In the genomic region with DNA sequence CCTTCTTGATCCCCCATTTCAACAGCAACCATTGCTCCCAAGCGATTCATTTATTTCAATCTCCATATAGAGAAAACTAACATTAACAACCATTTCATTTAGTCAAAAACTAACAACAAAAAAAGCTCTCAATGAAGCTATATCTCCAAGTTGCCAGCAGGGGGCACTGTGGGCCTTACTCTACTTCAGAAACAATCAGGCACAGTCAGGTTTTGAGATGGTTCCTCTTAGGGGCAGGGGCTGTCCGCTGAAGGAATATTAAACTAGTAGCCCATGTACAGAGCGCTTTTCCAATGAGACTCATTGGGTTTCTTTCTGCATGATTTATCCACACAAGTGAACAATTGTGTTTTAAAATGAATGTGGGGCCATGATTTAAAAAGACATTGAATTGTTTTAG, we compare ENCODE assay signal across 8 mouse cellular contexts.
DNase-seq lines count a peak whose midpoint lies in the region; ATAC-seq and TF ChIP-seq lines count a peak whose summit lies in the region.

No protein-coding gene starts in this region.

- no peaks in the 10 kb centered on the region for H3K36me3 ChIP-seq in intestine, embryonic 14.5 days (ENCODE audit: control insufficient read depth, insufficient read depth, low read length)
- H3K36me3 ChIP-seq in intestine, embryonic 15.5 days: no peaks in the 10 kb centered on the region
- H3K36me3 ChIP-seq in ES-E14 (ENCODE audit: control insufficient read depth, insufficient read depth, low read length, poor library complexity, severe bottlenecking): no peaks in the 10 kb centered on the region

- TF ChIP-seq POLR2A in bone marrow macrophage, adult 2 months (IDR thresholded peaks at IDR 0.05; ENCODE audit: borderline replicate concordance, low read depth, low read length): no peak

- H3K4me2 ChIP-seq in intestine, embryonic 14.5 days (ENCODE audit: low read length): no peak overlapping the region
- no peak overlapping the region for H3K4me2 ChIP-seq in intestine, embryonic 15.5 days (replicated peaks)

- peak; percentile 31; the same call in 1 of the 2 replicates for TF ChIP-seq CTCF in bone marrow macrophage, adult 2 months (IDR thresholded peaks at IDR 0.05; ENCODE audit: low read depth, low read length)

- no peak overlapping the region for H3K9ac ChIP-seq in intestine, embryonic 14.5 days (ENCODE audit: low read length)
- H3K9ac ChIP-seq in intestine, embryonic 15.5 days: no peak overlapping the region
- no peak overlapping the region for H3K9ac ChIP-seq in ES-E14 (ENCODE audit: insufficient read depth, low read depth, low read length, poor library complexity, severe bottlenecking)

- 30% methylated on average over 3 of the region's 3 CpGs for WGBS in intestine, embryonic 14.5 days
- WGBS in intestine, embryonic 15.5 days: 17% methylated on average over 3 of the region's 3 CpGs

- H3K4me1 ChIP-seq in intestine, embryonic 14.5 days (replicated peaks; ENCODE audit: control insufficient read depth, insufficient read depth, low read length): no peaks in the 10 kb centered on the region
- 0 out of 2 replicates have a peak, but pooled peaks cover 3% of the 10 kb centered on the region for H3K4me1 ChIP-seq in intestine, embryonic 15.5 days (replicated peaks)
- H3K4me1 ChIP-seq in ES-E14 (ENCODE audit: control insufficient read depth in 2 of 2, insufficient read depth in 2 of 2, low read length in 2 of 2, poor library complexity in 1 of 2): peaks cover 0 to 6% of the 10 kb centered on the region in 2 experiments; a peak in 1 of 4 replicates
- H3K4me1 ChIP-seq in bone marrow macrophage, adult 2 months (ENCODE audit: control insufficient read depth, insufficient read depth, low read length): no peaks in the 10 kb centered on the region

- no peak for ATAC-seq in intestine, embryonic 14.5 days (replicated peaks; ENCODE audit: low FRiP score, low TSS enrichment, low read depth)
- ATAC-seq in intestine, embryonic 15.5 days: no peak

- DNase-seq in intestine, embryonic 14.5 days (ENCODE audit: low spot score): peak; percentile 67
- DNase-seq in ES-E14 (ENCODE audit: low read depth, low spot score): peak; percentile 54
- peak; percentile 62 to 74 for DNase-seq in frontal cortex, postnatal 36 days (ENCODE audit: low spot score in 2 of 2)
- peak; percentile 60 to 72 for DNase-seq in left cerebral cortex, postnatal 25 days (ENCODE audit: low spot score in 2 of 2)
- peak; percentile 85 for DNase-seq in right cerebral cortex, postnatal 4 days
- no peak for DNase-seq in gastrocnemius, postnatal 14 days

- H3K27ac ChIP-seq in intestine, embryonic 14.5 days (ENCODE audit: low read depth): no peak overlapping the region
- no peak overlapping the region for H3K27ac ChIP-seq in intestine, embryonic 15.5 days
- H3K27ac ChIP-seq in ES-E14 (ENCODE audit: insufficient read depth, low read depth, low read length, poor library complexity, severe bottlenecking): no peak overlapping the region
- no peak overlapping the region for H3K27ac ChIP-seq in bone marrow macrophage, adult 2 months (ENCODE audit: insufficient read depth, low read depth, low read length)

- in situ Hi-C loops in ES-E14 (cut with MboI; ENCODE audit: low sequenced_read_pairs in 2 of 2, unreplicated experiment in 2 of 2): loop anchor here in 1 of 2 experiments (10.0 kb wide), 1 partner anchor 133 kb away; no protein-coding TSS in a partner anchor

- H3K4me3 ChIP-seq in intestine, embryonic 14.5 days (ENCODE audit: low read depth, low read length): no peak overlapping the region
- no peak overlapping the region for H3K4me3 ChIP-seq in intestine, embryonic 15.5 days (replicated peaks)
- H3K4me3 ChIP-seq in ES-E14 (ENCODE audit: insufficient read depth in 1 of 2, low read depth in 1 of 2, low read length in 2 of 2, poor library complexity in 1 of 2, severe bottlenecking in 1 of 2): no peak overlapping the region
- no peak overlapping the region for H3K4me3 ChIP-seq in bone marrow macrophage, adult 2 months (ENCODE audit: insufficient read depth, low read length)

- no peaks in the 10 kb centered on the region for H3K27me3 ChIP-seq in intestine, embryonic 14.5 days (replicated peaks; ENCODE audit: control insufficient read depth, insufficient read depth, low read length)
- H3K27me3 ChIP-seq in intestine, embryonic 15.5 days (replicated peaks): no peaks in the 10 kb centered on the region

- H3K9me3 ChIP-seq in intestine, embryonic 14.5 days (ENCODE audit: control insufficient read depth, low read length): no peaks in the 10 kb centered on the region
- H3K9me3 ChIP-seq in intestine, embryonic 15.5 days: no peaks in the 10 kb centered on the region
- no peaks in the 10 kb centered on the region for H3K9me3 ChIP-seq in ES-E14 (ENCODE audit: control insufficient read depth, insufficient read depth, low read depth, low read length)

- intact Hi-C loops in left cerebral cortex, postnatal 25 days (cut with DNase I): loop anchor here (2.0 to 10.0 kb wide), 3 partner anchors 191 to 627 kb away; a partner anchor contains a TSS
- intact Hi-C loops in gastrocnemius, postnatal 14 days (cut with DNase I; ENCODE audit: low total_unique reads): loop anchor here (5.0 kb wide), 1 partner anchor 626 kb away; a partner anchor contains a TSS

TF ChIP-seq in ES-E14, 5 proteins besides CTCF, POLR2A, EP300 and RAD21:
- 0 out of 2 replicates have a peak, but pooled peaks have one; percentile 33 for TF ChIP-seq ZC3H11A (IDR thresholded peaks at IDR 0.05; ENCODE audit: borderline replicate concordance, low read depth, low read length)
- no peak for TF ChIP-seq MAFK (IDR thresholded peaks at IDR 0.05; ENCODE audit: insufficient read depth, low read depth, low read length)
- no peak for TF ChIP-seq ZNF384 (IDR thresholded peaks at IDR 0.05; ENCODE audit: low read depth, low read length)
TF ChIP-seq in ES-E14: peak in this region for 1.
